Mouse (Mus musculus): ENCODE data around the gene Arl4c.

DNA sequence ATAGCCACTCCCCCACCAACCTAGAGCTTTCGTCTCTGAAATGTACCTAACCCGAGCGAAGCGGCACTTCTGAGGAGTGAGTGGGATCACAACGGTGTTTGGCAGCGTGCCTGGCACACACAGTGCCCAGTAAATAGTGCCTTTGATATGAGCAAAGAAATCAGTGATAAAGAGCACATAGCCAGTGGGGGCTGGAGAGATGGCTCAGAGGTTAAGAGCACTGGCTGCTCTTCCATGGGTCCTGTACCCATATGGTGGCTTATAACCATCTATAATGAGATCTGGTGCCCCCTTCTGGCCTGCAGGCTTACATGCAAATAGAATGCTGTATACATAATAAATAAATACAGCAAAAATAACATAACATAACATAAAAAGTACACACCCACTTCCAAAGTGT, 3.0 kb upstream of the Arl4c start:
- TF ChIP-seq CTCF (IDR thresholded peaks at IDR 0.05; ENCODE audit: borderline replicate concordance, control insufficient read depth, extremely low read depth, insufficient read depth, low read length, poor library complexity) = no peak
- TF ChIP-seq POLR2A (IDR thresholded peaks at IDR 0.05; ENCODE audit: control insufficient read depth, extremely low read depth, insufficient read depth, low read length, poor library complexity) = no peak

Data from thymus, adult 2 months (tissue).